Mouse (Mus musculus) lung, postnatal 25 days (tissue): ENCODE data around the gene Slc40a1.

Experiments
- DNase-seq: peaks from one replicate; pipeline ENCODE4 v3.0.0; 2022; ENCODE audit warnings: low spot score

The Slc40a1 gene

DNA sequence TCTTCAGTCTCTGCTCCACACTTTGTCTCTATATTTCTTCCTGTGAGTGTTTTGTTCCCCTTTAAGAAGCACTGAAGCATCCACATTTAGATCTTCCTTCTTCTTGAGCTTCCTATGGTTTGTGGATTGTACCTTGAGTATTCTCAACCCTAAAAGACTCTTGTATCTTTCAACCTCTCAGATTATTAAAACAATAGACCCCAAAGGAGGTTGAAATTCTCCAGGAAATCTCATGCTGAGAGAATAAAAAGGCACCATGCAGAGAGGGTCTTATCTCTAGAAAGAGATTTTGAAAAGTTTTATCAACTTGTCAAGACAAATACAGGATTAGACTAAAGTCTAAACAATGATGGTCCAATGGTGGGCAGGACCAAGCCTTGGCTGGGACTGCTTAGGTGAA is 42.9 kb downstream of the Slc40a1 start:
- DNase-seq, result no peak

- DNase-seq, result no peak
Measured at GRCm38 (mm10) chr1:45882076-45882475, 44.2 kb downstream of the Slc40a1 start.

DNA sequence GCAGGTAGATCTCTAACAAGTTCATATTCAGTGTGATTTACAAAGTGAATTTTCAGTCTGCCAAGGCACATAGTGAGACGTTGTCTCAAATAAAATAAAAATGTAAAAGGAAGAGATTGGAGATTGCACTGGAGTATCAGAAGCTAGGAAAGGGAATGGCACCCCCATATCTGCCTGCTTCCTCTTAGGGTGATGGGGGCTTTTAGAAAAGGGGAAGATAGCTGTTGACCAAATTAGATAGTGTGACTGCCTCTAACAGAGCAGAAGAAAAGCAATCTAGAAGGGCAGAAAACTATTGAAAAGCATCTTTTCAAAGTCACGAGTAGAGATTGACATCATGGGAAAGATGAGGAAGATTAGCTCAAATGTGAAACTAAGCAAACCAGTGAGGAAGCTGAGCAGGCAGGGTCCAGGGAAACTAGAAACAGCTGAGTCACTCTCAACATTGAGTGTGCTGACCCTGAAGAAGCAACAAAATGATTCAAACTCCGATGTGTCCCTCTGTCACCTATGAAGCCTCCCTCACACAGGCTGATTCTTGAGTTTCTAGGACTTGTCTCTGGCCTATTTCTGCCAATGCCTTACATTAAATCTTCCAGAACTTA is 45.0 kb downstream of the Slc40a1 start:
- DNase-seq, result no peak

DNA sequence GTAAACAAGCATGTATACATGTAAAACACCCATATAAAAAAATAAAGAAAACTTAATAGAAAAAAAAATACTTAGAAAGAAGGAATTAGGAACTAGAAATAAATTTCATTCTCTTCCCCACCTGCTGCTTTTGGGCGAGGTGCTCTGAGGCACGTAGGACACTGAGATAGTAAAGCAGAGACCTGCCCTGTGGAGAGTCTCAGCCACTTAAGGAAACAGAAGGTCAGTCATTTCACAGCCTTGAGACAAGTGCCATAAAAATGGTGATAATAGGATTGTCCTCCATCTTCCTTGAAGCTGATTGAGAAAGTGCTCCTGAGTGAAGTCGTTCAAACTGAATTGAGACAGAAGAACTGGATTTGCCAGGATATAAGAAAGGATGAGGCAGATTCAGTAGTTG is 48.9 kb downstream of the Slc40a1 start:
- no peak for DNase-seq

DNA sequence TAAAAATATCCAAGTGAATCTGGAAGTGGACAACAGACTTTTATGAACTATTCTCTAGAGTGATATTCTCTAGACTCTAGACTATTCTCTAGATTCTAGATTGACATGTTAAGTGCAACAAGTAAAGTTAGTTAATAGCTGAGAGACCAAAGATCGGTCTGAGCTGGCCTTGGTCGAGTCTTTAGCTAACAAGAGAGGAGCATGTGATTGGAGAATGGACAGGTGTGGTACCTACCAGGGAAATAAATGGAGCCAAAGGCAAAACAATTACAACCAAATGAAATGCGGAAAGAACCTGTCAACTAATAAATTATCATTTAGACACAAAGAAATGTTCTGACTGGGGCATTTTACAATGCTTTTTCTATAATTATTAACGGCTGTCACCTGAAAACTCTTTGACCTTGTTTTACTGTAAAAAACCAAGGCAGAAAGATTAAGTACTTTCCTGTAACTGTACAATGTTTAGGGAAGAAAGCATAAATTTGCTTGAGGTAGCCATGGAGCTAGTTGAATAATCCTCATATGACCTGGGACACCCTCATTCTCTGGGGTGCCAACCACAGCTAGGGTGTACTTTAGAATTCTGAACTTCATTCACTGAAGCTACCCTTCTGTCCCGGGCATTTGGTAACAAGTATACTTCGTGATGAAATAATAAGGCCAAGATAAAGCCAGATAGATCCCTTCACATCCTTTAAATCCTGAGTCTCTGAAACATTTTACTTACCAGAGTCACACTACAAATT is 49.7 kb downstream of the Slc40a1 start:
- DNase-seq, result no peak

DNA sequence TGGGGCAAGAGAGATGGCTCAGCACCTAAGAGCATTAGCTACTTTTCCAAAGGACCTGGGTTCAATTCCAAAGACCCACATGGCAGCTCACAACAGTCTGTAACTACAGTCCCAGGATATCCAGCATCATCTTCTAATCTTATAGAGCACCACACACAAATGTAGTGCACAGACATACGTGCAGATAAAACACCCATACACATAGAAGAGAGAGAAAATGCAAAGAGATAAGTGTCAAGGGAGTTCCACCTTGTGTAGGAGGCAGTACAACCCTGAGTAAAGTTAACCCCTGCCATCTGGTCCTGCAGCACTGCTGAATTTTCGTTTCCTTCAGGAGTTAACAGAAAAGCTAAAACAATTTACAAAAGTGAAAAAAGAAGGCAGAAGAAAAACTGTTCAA is 50.7 kb downstream of the Slc40a1 start:
- no peak for DNase-seq

- DNase-seq, result no peak
Measured at GRCm38 (mm10) chr1:45873250-45873649, 53.1 kb downstream of the Slc40a1 start.

DNA sequence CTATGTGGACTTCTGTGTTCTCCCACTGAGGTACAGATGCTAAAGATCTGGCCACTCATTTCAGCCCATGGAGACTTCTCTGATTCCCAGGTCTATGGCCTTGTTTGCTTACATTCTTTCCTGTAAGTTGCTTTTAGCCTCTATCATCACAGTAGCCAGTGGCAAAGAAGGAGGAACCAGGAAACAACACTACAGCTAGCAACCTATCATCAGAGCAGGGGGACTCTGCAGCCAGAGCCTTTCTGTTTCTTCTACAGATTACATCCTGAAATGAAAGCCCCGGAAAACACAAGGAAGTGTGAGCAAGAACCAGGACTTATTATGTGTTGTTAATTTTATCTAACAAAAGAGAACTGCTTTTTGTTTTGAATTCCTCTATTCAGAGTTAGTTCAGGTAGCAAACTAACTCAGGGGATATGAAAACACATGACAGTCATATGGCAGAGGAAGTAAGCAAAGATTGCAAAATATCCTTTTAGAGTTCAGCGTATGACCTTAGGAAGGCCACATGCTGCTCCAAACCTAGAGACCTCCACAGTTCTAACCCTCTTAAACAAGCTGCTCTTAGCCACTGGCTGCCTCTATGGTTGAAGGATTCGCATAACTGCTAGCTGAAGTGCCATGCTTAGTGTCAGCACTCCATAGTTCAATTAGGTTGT is 57.7 kb downstream of the Slc40a1 start:
- no peak for DNase-seq

- no peak for DNase-seq
Measured at GRCm38 (mm10) chr1:45868050-45868449, 58.3 kb downstream of the Slc40a1 start.

- DNase-seq, result peak; percentile 42
Measured at GRCm38 (mm10) chr1:45866288-45867018, 59.9 kb downstream of the Slc40a1 start.

- no peak for DNase-seq
Measured at GRCm38 (mm10) chr1:45865727-45866126, 60.6 kb downstream of the Slc40a1 start.

GRCm38 (mm10) chr1:45865316-45865715 is 61.0 kb downstream of the Slc40a1 start:
- DNase-seq, result no peak

DNA sequence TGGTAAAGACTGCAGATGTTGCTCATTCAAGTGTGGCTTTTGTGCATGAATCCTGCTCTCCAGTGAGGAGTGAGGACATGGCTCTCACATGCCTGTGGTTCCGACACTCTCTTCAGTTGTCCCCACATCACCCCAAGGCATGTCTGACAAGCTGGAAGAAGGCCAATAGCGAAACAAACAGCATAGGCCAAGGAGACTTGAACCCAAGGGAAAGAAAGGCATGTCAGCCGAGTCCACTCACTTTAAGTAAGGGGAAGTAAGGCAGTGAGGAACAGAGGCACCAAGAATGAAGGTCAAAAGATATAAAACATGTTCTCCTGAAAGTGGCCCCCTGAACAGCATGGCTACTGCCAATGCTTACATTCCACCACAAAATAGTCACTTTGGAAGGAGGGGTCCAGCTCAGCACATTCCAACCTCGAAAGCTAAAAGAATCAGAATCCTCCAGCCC is 61.7 kb downstream of the Slc40a1 start:
- DNase-seq, result peak; percentile 15

GRCm38 (mm10) chr1:45863641-45864040 is 62.7 kb downstream of the Slc40a1 start:
- no peak for DNase-seq

GRCm38 (mm10) chr1:45861162-45861561 is 65.2 kb downstream of the Slc40a1 start:
- no peak for DNase-seq

- DNase-seq, result peak; percentile 37
Measured at GRCm38 (mm10) chr1:45860349-45860748, 66.0 kb downstream of the Slc40a1 start.
